Mouse (Mus musculus) gastrocnemius, adult 2 months (tissue): ENCODE data around the gene Vipr2. TPM values are rescaled to one million over a fixed set of nuclear protein-coding genes. Genes with fewer than 3 reads are reported as not detected.

Experiments used
- DNase-seq: peaks from one replicate; pipeline ENCODE4 v3.0.0; 2022
- H3K27ac ChIP-seq: fragments of 200-600 bp; 2 replicates; pipeline ENCODE4 v1.8.1; 2022; ENCODE audit warnings: mild to moderate bottlenecking
- H3K4me3 ChIP-seq: fragments of 200-600 bp; 2 replicates; pipeline ENCODE4 v1.8.1; 2022; ENCODE audit warnings: mild to moderate bottlenecking, moderate library complexity
- CTCF ChIP-seq: fragments of 200-600 bp; IDR thresholded peaks from 2 replicates; pipeline ENCODE4 v1.8.1; 2022; ENCODE audit warnings: antibody characterized with exemption, mild to moderate bottlenecking, moderate library complexity
- intact Hi-C: fragments of 180-260 bp; cut with DNase I; formaldehyde crosslinking; loops from one replicate; pipeline ENCODE4 v1.15.1; 2025
- microRNA-seq: library from miRNA; unstranded; fragments of <30 nt; microRNA quantifications from one replicate; pipeline ENCODE4 v1.2.0, GENCODE M21; 2021
- total RNA-seq, 2 experiments: library from RNA; stranded (reverse); gene quantifications; 2 replicates each; pipeline ENCODE4 v1.2.3; 2021

The Vipr2 gene
- total RNA-seq, 2 experiments from 2014 or later, result 1.5 to 3.0 TPM

DNA sequence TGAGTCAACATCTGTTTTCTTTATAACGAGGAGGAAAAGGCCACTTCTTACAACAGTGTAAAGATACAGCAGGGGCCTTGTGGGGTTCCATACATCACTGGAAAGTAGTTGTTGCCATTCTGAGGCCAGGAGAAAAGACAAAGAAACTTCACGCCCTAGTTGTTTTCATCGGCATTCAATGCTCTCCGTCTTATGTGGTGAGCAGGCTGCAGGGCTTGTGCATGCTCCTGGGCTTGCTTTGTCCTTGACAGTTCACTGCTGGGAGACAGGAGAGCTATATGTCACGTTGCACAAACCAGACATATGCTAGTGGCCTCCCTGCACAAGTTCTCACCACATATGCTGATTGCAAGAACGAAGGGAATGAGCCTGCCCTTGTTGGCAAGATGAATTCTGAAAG is 116.4 kb downstream of the Vipr2 start:
- TF ChIP-seq CTCF, result no peak
- intact Hi-C loops, result no loop called here
- no peak overlapping the region for H3K27ac ChIP-seq
- DNase-seq, result no peak
- H3K4me3 ChIP-seq, result no peak overlapping the region

DNA sequence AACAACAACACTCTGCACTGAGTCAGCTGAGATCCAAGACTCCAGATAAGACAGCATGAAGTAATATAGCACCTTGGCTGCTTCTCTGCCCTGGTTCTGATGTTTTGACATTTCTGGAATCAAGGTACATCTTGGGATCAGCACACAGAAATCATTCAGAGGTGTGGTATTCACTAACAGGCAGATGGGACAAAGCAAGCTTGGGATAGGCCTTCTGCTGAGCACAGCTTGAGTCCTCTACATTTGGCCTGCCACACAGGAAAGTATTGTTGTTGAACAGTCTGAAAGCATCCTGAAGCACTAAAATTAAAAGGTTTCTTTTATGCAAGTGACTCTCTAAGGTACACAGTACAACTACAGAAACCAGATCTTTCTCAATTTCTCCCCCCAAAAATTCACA is 117.1 kb downstream of the Vipr2 start:
- intact Hi-C loops, result no loop called here
- no peak overlapping the region for H3K4me3 ChIP-seq
- no peak for DNase-seq
- no peak overlapping the region for H3K27ac ChIP-seq
- TF ChIP-seq CTCF, result no peak

Small RNAs within 50 kb of the gene (microRNA-seq; reads per million reads assigned to microRNA genes)
- gene Gm44372, result not detected

Other genes with a start within 250 kb of the Vipr2 start
- gene Zfp386, start 30.0 kb upstream of the Vipr2 start, total RNA-seq, result 10 to 100 TPM; 23.7 to 32.0 TPM
- gene Wdr60, start 185.3 kb downstream of the Vipr2 start, total RNA-seq, result 10 to 100 TPM; 10.0 to 18.8 TPM
- not detected for gene Gm11027, start 197.7 kb downstream of the Vipr2 start, total RNA-seq
- 10 to 100 TPM; 28.2 to 28.9 TPM for gene Esyt2, start 203.5 kb downstream of the Vipr2 start, total RNA-seq